Mouse (Mus musculus): ENCODE data around the gene Fcgrt. TPM values are rescaled to one million over a fixed set of nuclear protein-coding genes. Genes with fewer than 3 reads are reported as not detected.

Gene Fcgrt
- polyA plus RNA-seq, 1 experiment from 2014 or later: 16.6 TPM

DNA sequence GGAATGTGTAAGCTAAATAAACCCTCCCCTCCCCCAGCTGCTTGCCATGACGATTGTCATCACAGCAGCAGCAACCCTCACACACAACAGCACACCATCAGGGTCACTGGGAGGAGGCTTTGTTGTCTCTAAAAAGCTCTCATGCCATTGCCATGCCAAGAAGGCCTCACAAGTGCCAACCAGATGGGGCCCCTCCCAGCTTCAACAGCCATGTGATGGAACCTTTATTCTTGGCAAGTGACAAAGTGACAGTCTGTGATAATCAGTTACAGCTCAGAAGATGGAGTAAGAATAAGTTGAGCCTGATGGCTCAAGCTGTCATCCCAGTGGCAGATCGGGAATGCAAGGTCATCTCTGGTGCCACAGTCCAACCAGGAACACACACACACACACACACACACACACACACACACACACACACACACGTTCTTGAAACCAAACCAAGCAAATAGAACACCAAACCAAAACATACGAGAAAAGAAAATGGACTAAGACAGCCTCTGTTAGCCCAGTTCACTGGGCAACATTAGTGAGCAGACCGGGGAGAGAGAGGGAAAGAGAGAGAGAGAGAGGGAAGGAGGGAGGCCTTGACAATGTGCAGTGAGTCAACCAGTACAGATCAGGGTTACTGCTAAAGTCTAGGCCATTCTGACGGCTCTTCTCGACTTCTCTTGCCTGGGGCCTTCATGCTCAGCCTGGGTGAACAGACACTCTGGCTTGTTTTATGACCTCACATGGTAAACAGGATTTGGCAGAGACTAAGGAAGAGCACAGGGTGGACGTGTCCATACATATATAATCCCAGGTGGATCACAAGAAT is 36.5 kb upstream of the Fcgrt start:
- Histone ChIP-seq H3K27ac (replicated peaks) (no peak overlapping the region), H3K4me3 (no peak overlapping the region), H3K27me3 (no peaks in the 10 kb centered on the region; the same call in 1 of the 2 replicates), H3K9ac (replicated peaks) (no peak overlapping the region), H3K4me1 (peaks cover 10% of the 10 kb centered on the region), H3K4me2 (replicated peaks) (no peak overlapping the region), H3K36me3 (no peaks in the 10 kb centered on the region; the same call in 1 of the 2 replicates), H3K9me3 (no peaks in the 10 kb centered on the region)
- WGBS: 78% methylated on average over 8 of the region's 8 CpGs
- no peak for ATAC-seq (replicated peaks)

DNA sequence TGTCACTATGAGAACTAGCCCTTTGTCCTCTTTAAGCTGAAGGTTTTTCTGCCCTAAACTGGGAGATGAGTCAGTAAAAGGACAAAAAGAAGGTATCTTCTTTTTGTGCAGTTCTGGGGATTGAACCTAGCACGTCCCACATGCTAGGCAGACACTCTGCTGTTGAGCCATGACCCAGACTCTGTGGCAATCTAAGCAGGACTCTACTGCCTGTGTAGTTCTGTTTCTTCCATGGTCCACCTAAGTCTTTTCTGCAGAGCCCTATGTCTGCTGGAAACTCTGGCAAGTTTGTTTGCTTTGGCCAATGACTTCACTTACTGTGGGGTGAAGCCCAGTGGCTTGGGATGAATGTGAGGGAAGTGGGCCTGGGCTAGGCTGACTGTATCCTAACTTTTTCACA is 34.8 kb upstream of the Fcgrt start:
- 79% methylated on average over 1 of the region's 1 CpGs for WGBS
- no peaks in the 10 kb centered on the region; the same call in 1 of the 2 replicates for H3K27me3 ChIP-seq
- no peak for ATAC-seq (replicated peaks)
- H3K36me3 ChIP-seq: no peaks in the 10 kb centered on the region
- no peak overlapping the region for H3K4me2 ChIP-seq (replicated peaks)
- H3K9me3 ChIP-seq: no peaks in the 10 kb centered on the region
- H3K9ac ChIP-seq (replicated peaks): no peak overlapping the region
- no peak overlapping the region for H3K27ac ChIP-seq (replicated peaks)
- H3K4me1 ChIP-seq: peaks cover 10% of the 10 kb centered on the region
- H3K4me3 ChIP-seq: no peak overlapping the region

DNA sequence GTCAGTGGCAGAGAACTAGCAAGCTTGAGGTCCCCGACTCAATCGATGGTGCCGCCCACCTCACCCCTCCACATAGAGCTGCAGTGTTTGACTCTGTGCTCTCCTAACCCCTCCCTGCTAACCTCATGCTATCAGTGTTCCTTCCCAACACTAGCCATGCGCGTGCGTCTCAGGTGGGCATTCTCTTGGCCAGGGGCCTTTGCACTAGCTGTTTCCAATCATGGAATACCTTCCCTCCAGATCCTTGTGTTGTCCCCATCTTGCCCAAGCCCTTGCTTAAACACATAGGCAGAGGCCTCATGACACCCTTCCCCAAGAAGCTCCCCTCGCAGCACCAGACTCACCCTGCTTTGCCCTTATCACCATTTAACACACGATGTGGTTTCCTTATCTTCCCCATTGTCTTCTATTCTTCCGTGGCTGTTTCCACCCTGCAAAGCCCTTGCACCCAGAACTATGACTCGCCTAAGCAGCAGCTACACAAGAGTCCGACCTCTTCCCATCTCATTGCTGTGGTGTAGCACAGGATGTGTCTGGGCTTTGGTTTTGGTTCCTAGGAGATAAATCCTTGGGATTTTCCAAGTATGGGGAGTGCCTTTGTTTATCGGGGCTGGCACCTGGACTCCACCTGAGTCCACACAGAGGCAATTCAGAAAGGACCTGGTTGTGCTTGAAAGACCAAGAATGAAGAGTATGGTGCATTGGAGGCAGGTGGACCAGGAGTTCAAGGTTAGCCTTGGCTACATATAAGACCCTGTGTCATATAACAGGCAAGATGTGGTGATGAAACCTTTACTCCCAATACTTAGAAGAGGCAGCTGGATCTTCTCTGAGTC is 33.7 kb upstream of the Fcgrt start:
- Histone ChIP-seq H3K27me3 (no peaks in the 10 kb centered on the region; the same call in 1 of the 2 replicates), H3K36me3 (no peaks in the 10 kb centered on the region), H3K4me3 (no peak overlapping the region), H3K27ac (replicated peaks) (no peak overlapping the region), H3K9me3 (no peaks in the 10 kb centered on the region), H3K9ac (replicated peaks) (no peak overlapping the region), H3K4me1 (peaks cover 10% of the 10 kb centered on the region), H3K4me2 (replicated peaks) (no peak overlapping the region)
- ATAC-seq (replicated peaks): no peak
- 85% methylated on average over 12 of the region's 12 CpGs for WGBS

DNA sequence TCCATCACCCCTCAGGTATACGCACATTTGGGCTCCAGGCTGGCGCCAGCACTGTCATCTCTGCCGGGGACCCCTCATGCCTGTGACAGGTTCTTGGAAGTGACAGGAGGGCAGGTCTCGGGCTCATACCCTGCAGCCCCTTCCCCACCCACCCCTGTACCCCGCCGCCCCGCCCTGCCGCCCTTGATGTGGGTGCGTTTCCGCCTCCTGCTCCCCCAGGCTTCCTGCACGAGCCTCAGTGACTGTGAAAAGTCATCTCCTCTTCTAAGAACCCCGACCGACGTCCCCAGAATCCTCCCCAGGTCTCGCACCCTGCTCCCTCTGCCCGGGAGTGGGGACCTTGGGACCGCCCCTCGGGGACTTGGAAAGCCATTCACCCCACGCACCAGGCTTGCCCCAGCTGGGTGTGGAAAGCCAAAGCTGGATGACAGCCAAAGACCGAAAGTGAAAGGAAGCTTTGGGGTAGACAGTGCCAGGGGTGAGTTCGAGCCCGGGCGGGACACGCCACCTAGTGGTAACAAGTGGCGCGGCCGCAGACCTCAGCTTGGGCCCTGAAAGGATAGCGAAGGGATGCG is 32.4 kb upstream of the Fcgrt start, which contains the start of the genes Gm45713 and Flt3l:
TSS of gene Gm45713 (minus strand) at position 239 of the 575 bp plus-strand sequence.
TSS of gene Flt3l (minus strand) at position 440 of the 575 bp plus-strand sequence.
- peak; percentile 88 for ATAC-seq (replicated peaks)
- Histone ChIP-seq H3K27me3 (no peaks in the 10 kb centered on the region; the same call in 1 of the 2 replicates), H3K4me3 (peak within 1 kb of the TSS; percentile 46), H3K4me1 (peaks cover 10% of the 10 kb centered on the region), H3K36me3 (no peaks in the 10 kb centered on the region), H3K9ac (replicated peaks) (peak within 1 kb of the TSS; percentile 55), H3K9me3 (no peaks in the 10 kb centered on the region), H3K4me2 (replicated peaks) (peak within 1 kb of the TSS; percentile 79), H3K27ac (replicated peaks) (no peak within 1 kb of the TSS)
- WGBS: 2% methylated on average over 29 of the region's 29 CpGs

DNA sequence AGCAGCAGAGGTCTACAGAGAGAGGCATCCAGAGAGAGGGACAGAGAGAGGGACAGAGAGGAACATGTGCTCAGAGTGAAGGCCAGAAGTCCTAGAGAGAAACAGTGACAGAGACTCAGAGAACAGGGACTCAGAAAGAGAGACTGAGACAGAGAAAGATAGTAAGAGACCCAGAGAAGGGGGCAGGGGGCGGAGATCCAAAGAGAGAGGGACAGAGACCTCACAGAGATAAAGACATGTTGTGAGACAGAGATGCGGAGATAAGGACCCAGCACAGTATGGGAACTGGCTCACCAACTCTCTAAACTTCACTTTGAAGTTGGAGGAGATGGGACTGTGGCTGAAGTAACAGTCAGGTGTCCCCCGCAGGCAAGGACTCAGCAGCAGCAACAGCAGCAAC is 31.7 kb upstream of the Fcgrt start:
- ATAC-seq (replicated peaks): no peak
- no peak overlapping the region for H3K27ac ChIP-seq (replicated peaks)
- no peak overlapping the region for H3K9ac ChIP-seq (replicated peaks)
- H3K4me2 ChIP-seq (replicated peaks): 0 out of 2 replicates have a peak overlapping the region, but pooled peaks have one; percentile 79
- H3K4me1 ChIP-seq: peaks cover 10% of the 10 kb centered on the region
- H3K9me3 ChIP-seq: no peaks in the 10 kb centered on the region
- no peak overlapping the region for H3K4me3 ChIP-seq
- H3K36me3 ChIP-seq: no peaks in the 10 kb centered on the region
- H3K27me3 ChIP-seq: no peaks in the 10 kb centered on the region; the same call in 1 of the 2 replicates
- 87% methylated on average over 3 of the region's 3 CpGs for WGBS

DNA sequence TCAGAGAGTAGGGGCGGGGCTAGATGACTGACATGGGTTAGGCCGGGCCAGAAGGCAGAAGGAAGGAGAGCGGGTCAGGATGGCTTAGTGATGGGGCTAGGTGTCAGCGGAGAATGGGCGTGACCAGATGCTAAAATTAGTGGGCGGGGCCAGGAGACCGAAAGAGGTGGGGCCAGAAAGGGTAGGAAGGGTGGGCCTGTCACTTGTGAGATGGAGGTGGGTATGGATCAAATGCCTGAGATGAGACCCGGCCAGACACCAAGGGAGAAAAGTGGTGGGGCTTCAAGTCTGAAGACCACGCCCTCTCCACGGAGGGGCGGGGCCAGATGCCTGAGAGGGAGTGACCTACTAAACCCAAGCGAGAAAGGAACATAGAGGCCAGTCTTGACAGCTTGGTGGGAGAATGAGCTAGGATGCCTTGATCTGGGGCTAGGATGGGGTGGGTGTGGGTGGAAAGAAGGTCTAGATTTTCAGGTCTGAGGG is 30.9 kb upstream of the Fcgrt start:
- H3K4me2 ChIP-seq (replicated peaks): no peak overlapping the region
- no peaks in the 10 kb centered on the region for H3K36me3 ChIP-seq
- no peaks in the 10 kb centered on the region; the same call in 1 of the 2 replicates for H3K27me3 ChIP-seq
- no peak overlapping the region for H3K27ac ChIP-seq (replicated peaks)
- no peak overlapping the region for H3K4me3 ChIP-seq
- whole genome bisulfite sequencing: 10% methylated on average over 12 of the region's 12 CpGs
- ATAC-seq (replicated peaks): no peak
- no peaks in the 10 kb centered on the region for H3K9me3 ChIP-seq
- H3K9ac ChIP-seq (replicated peaks): no peak overlapping the region
- H3K4me1 ChIP-seq: peaks cover 15% of the 10 kb centered on the region

DNA sequence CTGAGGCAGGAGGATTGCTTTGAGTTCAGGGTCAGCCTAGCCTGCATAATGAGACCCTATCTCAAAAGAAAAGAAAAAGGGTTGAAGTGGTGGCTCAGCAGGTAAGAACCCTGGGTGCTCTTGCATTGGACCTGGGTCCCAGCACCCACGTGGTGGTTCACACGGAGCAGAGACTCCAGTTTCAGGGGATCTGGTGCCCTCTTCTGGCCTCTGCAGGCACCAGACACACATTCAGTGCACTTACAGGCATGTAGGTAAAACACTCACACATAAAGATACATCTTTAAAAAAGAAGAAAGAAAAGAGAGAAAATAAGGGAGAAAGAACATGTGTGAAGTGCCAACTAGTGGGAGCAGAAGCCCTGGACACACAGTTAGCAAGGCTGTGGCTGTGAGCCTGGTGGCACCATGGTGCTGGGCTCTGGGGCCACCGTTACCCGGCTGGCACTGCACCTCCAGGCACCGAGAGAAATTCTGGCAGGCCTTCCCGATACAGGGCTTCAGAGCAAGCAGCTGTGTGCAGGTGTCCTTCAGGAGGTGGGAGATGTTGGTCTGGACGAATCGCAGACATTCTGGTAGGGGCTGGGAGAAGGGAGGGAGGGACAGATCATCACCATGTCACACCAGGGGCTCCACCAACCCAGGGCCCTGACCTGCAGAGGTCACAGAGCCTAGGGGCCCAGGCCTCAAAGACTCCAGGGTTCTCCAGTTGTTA is 30.0 kb upstream of the Fcgrt start:
- H3K9ac ChIP-seq (replicated peaks): no peak overlapping the region
- no peak overlapping the region for H3K4me3 ChIP-seq
- ATAC-seq (replicated peaks): no peak
- H3K27ac ChIP-seq (replicated peaks): no peak overlapping the region
- H3K4me1 ChIP-seq: peaks cover 19% of the 10 kb centered on the region
- 74% methylated on average over 8 of the region's 8 CpGs for WGBS
- no peak overlapping the region for H3K4me2 ChIP-seq (replicated peaks)
- H3K27me3 ChIP-seq: no peaks in the 10 kb centered on the region; the same call in 1 of the 2 replicates
- H3K36me3 ChIP-seq: no peaks in the 10 kb centered on the region
- no peaks in the 10 kb centered on the region for H3K9me3 ChIP-seq

DNA sequence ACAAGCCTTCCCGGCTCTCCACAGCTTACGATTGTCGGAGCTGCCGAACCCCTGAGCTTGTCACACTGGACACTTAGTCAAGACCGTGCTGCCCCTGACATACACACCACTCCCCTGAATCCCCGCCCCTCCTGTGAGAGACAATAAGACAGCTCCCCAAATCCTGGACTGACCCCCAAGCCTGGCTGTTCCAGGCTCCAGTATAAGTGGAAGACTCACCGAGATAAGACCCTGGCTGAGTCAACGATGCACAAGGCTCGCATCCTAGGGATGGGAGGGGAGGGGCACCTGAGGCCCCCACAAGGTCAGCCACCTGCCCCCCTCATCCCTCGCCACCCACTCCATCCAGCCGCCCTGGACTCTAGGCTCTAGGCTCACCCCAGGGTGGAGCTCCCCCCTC is 28.2 kb upstream of the Fcgrt start:
- H3K36me3 ChIP-seq: peaks cover 5% of the 10 kb centered on the region
- H3K9ac ChIP-seq (replicated peaks): no peak overlapping the region
- H3K27ac ChIP-seq (replicated peaks): no peak overlapping the region
- H3K9me3 ChIP-seq: no peaks in the 10 kb centered on the region
- 80% methylated on average over 11 of the region's 11 CpGs for WGBS
- no peak for ATAC-seq (replicated peaks)
- H3K4me3 ChIP-seq: no peak overlapping the region
- no peaks in the 10 kb centered on the region; the same call in 1 of the 2 replicates for H3K27me3 ChIP-seq
- H3K4me1 ChIP-seq: peaks cover 29% of the 10 kb centered on the region
- no peak overlapping the region for H3K4me2 ChIP-seq (replicated peaks)

DNA sequence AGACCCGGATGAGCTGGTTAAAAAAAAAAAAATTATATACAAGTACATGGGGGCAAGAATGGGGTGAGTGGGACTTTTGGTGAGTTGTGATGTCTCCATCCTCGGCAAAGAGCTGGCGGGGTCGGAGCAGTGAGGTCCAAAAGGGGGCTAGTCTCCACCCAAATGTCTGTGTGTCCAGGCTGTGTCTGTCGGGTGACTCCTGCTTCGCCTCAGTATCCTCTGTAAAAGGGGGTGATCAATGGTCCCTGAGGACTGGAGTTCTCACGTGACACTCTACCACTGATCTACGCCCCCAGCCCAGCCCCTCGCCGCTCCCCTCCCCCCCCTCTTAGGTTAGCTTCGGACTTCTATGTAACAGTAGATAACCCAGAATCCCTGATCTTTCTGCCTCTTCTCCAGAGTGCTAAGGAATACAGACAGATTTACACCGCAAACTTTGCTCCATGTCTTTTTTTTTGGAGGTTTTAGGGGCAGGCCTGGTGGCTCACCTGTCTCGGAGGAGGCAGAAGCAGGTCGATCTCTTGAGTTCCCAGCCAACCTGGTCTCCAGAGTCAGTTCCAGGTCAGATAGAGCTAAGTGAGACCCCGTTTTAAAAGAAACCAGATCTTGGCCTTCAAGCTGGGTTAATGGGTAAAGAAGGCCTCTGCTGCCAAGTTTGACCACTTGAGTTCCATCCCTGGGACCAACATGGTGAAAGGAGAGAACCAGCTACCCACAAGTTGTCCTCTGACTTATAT is 26.3 kb upstream of the Fcgrt start:
- WGBS: 60% methylated on average over 15 of the region's 15 CpGs

DNA sequence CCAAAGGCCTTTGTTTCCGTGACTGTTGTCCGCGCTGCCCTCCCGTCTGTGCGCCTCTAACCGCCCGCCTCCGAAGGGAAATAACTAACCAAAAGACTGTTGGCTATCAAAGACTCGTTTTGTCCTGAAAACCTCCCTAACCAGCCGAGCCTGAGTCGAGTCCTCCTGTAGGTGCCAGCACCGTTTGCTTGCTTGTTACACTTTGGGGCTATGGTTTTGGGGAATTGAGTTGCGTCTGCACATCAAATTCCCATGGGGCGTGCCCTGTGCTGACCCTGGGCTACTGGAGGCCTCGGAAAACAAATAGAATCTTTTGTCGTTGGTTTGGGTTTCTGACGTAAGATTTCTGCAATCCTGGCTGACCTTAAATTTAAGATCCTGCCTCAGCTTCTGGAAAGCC is 25.7 kb upstream of the Fcgrt start:
- H3K27ac ChIP-seq (replicated peaks): peak overlapping the region; percentile 96
- peaks cover 40% of the 10 kb centered on the region for H3K4me1 ChIP-seq
- H3K4me3 ChIP-seq: peak overlapping the region; percentile 78
- ATAC-seq (replicated peaks): no peak
- no peaks in the 10 kb centered on the region for H3K9me3 ChIP-seq
- H3K27me3 ChIP-seq: no peaks in the 10 kb centered on the region
- H3K4me2 ChIP-seq (replicated peaks): peak overlapping the region; percentile 62
- WGBS: under 1% methylated on average over 17 of the region's 17 CpGs
- peak overlapping the region; percentile 71 for H3K9ac ChIP-seq (replicated peaks)
- peaks cover 24% of the 10 kb centered on the region for H3K36me3 ChIP-seq

More for the DNA sequence above, 26.3 kb upstream of the Fcgrt start:
- Histone ChIP-seq H3K27ac (replicated peaks) (peak overlapping the region; percentile 96), H3K27me3 (no peaks in the 10 kb centered on the region), H3K36me3 (peaks cover 24% of the 10 kb centered on the region), H3K4me1 (peaks cover 35% of the 10 kb centered on the region), H3K4me2 (replicated peaks) (peak overlapping the region; percentile 62), H3K9me3 (no peaks in the 10 kb centered on the region), H3K4me3 (peak overlapping the region; percentile 78), H3K9ac (replicated peaks) (peak overlapping the region; percentile 71)
- ATAC-seq (replicated peaks): no peak
